Mouse (Mus musculus): ENCODE results near the gene Pum1. TPM values are rescaled to one million over a fixed set of nuclear protein-coding genes. Genes with fewer than 3 reads are reported as not detected.

The Pum1 gene
- polyA plus RNA-seq, 1 experiment from 2014 or later = 120 TPM

DNA sequence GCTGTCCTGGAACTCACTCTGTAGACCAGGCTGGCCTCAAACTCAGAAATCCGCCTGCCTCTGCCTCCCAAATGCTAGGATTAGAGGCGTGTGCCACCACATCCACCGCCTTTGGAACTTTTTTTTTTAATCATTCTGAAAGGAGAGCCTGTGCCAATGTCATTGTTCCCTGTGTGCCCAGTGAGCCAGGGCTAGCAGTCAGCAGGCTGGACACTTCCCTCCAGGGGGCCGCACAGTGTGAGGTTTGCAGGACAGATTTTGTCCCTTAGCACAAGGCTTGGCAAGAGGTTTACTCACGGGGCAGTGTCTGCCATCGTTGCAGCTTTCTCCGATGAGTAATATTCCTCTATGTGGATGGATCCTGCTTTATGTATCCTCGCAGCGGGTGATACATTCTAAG is 143.6 kb downstream of the Pum1 start:
- Histone ChIP-seq H3K4me1 (replicated peaks) (peaks cover 80% of the 10 kb centered on the region), H3K36me3 (0 out of 2 replicates have a peak, but pooled peaks cover 5% of the 10 kb centered on the region), H3K4me3 (replicated peaks) (no peak overlapping the region), H3K27me3 (no peaks in the 10 kb centered on the region), H3K9ac (replicated peaks) (no peak overlapping the region), H3K27ac (0 out of 2 replicates have a peak overlapping the region, but pooled peaks have one; percentile 11), H3K4me2 (replicated peaks) (no peak overlapping the region), H3K9me3 (no peaks in the 10 kb centered on the region)
- ATAC-seq = no peak
- WGBS = 92% methylated on average over 9 of the region's 9 CpGs

DNA sequence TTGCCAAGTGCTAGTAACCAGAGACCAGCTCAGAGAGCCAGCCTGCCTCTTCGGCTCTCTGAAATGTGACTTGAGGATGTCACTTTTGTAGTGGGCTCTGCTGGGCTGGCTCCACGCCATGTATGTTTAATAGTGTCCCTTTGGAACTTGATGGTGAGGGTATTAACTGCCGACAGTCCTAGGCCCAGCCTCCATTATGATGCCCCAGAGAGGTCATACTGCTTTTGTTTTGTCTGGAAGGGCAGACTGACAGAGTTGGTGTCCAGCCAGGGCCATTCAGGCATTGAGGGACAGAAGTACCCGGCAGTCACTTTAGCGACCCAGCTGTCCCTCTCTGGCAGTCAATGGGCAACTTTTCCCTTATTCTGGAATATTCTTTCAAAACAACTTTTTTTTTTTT is 146.7 kb downstream of the Pum1 start:
- WGBS = 25% methylated on average over 5 of the region's 5 CpGs
- H3K9ac ChIP-seq (replicated peaks) = no peak overlapping the region
- H3K27me3 ChIP-seq = no peaks in the 10 kb centered on the region
- H3K36me3 ChIP-seq = no peaks in the 10 kb centered on the region
- 0 out of 2 replicates have a peak overlapping the region, but pooled peaks have one; percentile 1 for H3K27ac ChIP-seq
- H3K4me2 ChIP-seq (replicated peaks) = no peak overlapping the region
- no peak overlapping the region for H3K4me3 ChIP-seq (replicated peaks)
- no peak for ATAC-seq
- peaks cover 80% of the 10 kb centered on the region for H3K4me1 ChIP-seq (replicated peaks)
- H3K9me3 ChIP-seq = no peaks in the 10 kb centered on the region

- no peak overlapping the region for H3K27ac ChIP-seq
- no peaks in the 10 kb centered on the region for H3K27me3 ChIP-seq
- ATAC-seq = no peak
- H3K9me3 ChIP-seq = no peaks in the 10 kb centered on the region
- H3K36me3 ChIP-seq = no peaks in the 10 kb centered on the region
- H3K9ac ChIP-seq (replicated peaks) = no peak overlapping the region
- H3K4me1 ChIP-seq (replicated peaks) = peaks cover 80% of the 10 kb centered on the region
- no peak overlapping the region for H3K4me3 ChIP-seq (replicated peaks)
- 24% methylated on average over 3 of the region's 3 CpGs for WGBS
- no peak overlapping the region for H3K4me2 ChIP-seq (replicated peaks)
These were observed 147.7 kb downstream of the Pum1 start for GRCm38 (mm10) chr4:130810845-130811244.

- Histone ChIP-seq H3K4me3 (replicated peaks) (no peak overlapping the region), H3K4me2 (replicated peaks) (peak overlapping the region; percentile 19), H3K9me3 (no peaks in the 10 kb centered on the region), H3K9ac (replicated peaks) (no peak overlapping the region), H3K4me1 (replicated peaks) (peaks cover 78% of the 10 kb centered on the region), H3K36me3 (no peaks in the 10 kb centered on the region), H3K27ac (peak overlapping the region; percentile 53; the same call in 1 of the 2 replicates), H3K27me3 (no peaks in the 10 kb centered on the region)
- 30% methylated on average over 7 of the region's 7 CpGs for WGBS
- no peak for ATAC-seq
These were observed 148.3 kb downstream of the Pum1 start for GRCm38 (mm10) chr4:130811385-130811784.

DNA sequence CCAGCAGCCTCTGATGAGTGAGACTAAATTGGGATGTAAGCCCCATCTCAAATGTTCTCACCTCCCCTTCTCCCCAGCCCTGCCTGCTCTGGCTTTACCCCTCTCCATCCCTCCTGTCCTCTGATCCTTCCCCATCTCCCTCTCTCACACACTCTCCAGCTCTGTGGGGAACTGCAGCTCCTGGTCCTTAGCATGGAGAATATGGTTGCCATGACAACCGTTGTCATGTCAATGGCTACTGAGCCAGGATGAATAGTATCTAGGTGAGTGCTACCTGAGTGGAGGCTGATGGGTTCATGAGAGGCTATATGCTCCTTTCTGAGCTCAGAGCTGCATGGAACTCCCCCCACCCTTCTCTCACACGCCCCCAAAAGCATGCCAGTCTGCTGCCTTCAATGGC is 150.8 kb downstream of the Pum1 start:
- no peaks in the 10 kb centered on the region for H3K9me3 ChIP-seq
- peak overlapping the region; percentile 56; the same call in 1 of the 2 replicates for H3K9ac ChIP-seq (replicated peaks)
- peak overlapping the region; percentile 42 for H3K4me2 ChIP-seq (replicated peaks)
- WGBS = 41% methylated on average over 2 of the region's 2 CpGs
- peak overlapping the region; percentile 91 for H3K27ac ChIP-seq
- peaks cover 66% of the 10 kb centered on the region for H3K4me1 ChIP-seq (replicated peaks)
- peak; percentile 91 for ATAC-seq
- peaks cover 9% of the 10 kb centered on the region for H3K36me3 ChIP-seq
- H3K27me3 ChIP-seq = no peaks in the 10 kb centered on the region
- H3K4me3 ChIP-seq (replicated peaks) = no peak overlapping the region

- peaks cover 58% of the 10 kb centered on the region for H3K4me1 ChIP-seq (replicated peaks)
- H3K27me3 ChIP-seq = no peaks in the 10 kb centered on the region
- peak overlapping the region; percentile 42; the same call in 1 of the 2 replicates for H3K4me2 ChIP-seq (replicated peaks)
- no peak for ATAC-seq
- no peaks in the 10 kb centered on the region for H3K9me3 ChIP-seq
- no peak overlapping the region for H3K4me3 ChIP-seq (replicated peaks)
- peak overlapping the region; percentile 36 for H3K9ac ChIP-seq (replicated peaks)
- H3K36me3 ChIP-seq = peaks cover 11% of the 10 kb centered on the region
- peak overlapping the region; percentile 91 for H3K27ac ChIP-seq
- WGBS = 52% methylated on average over 8 of the region's 8 CpGs
These were observed 151.7 kb downstream of the Pum1 start for GRCm38 (mm10) chr4:130814742-130815330.

- no peak overlapping the region for H3K4me2 ChIP-seq (replicated peaks)
- no peak overlapping the region for H3K9ac ChIP-seq (replicated peaks)
- H3K36me3 ChIP-seq = peaks cover 11% of the 10 kb centered on the region
- no peak for ATAC-seq
- no peaks in the 10 kb centered on the region for H3K9me3 ChIP-seq
- H3K4me1 ChIP-seq (replicated peaks) = peaks cover 52% of the 10 kb centered on the region
- WGBS = 88% methylated on average over 8 of the region's 8 CpGs
- H3K27me3 ChIP-seq = no peaks in the 10 kb centered on the region
- peak overlapping the region; percentile 14 for H3K27ac ChIP-seq
- H3K4me3 ChIP-seq (replicated peaks) = no peak overlapping the region
These were observed 152.7 kb downstream of the Pum1 start for GRCm38 (mm10) chr4:130815860-130816259.

- peaks cover 12% of the 10 kb centered on the region for H3K4me1 ChIP-seq (replicated peaks)
- H3K36me3 ChIP-seq = peaks cover 44% of the 10 kb centered on the region
- no peak overlapping the region for H3K4me2 ChIP-seq (replicated peaks)
- no peak overlapping the region for H3K27ac ChIP-seq
- H3K27me3 ChIP-seq = no peaks in the 10 kb centered on the region
- H3K9me3 ChIP-seq = no peaks in the 10 kb centered on the region
- H3K4me3 ChIP-seq (replicated peaks) = no peak overlapping the region
- no peak overlapping the region for H3K9ac ChIP-seq (replicated peaks)
- WGBS = 92% methylated on average over 3 of the region's 3 CpGs
- no peak for ATAC-seq
These were observed 156.7 kb downstream of the Pum1 start for GRCm38 (mm10) chr4:130819806-130820205.

GRCm38 (mm10) chr4:130820594-130821255 is 157.6 kb downstream of the Pum1 start:
- Histone ChIP-seq H3K27me3 (no peaks in the 10 kb centered on the region), H3K27ac (no peak overlapping the region), H3K4me2 (replicated peaks) (no peak overlapping the region), H3K36me3 (peaks cover 50% of the 10 kb centered on the region), H3K4me3 (replicated peaks) (no peak overlapping the region), H3K4me1 (replicated peaks) (peaks cover 3% of the 10 kb centered on the region), H3K9me3 (no peaks in the 10 kb centered on the region), H3K9ac (replicated peaks) (no peak overlapping the region)
- WGBS = 85% methylated on average over 7 of the region's 7 CpGs
- ATAC-seq = no peak

DNA sequence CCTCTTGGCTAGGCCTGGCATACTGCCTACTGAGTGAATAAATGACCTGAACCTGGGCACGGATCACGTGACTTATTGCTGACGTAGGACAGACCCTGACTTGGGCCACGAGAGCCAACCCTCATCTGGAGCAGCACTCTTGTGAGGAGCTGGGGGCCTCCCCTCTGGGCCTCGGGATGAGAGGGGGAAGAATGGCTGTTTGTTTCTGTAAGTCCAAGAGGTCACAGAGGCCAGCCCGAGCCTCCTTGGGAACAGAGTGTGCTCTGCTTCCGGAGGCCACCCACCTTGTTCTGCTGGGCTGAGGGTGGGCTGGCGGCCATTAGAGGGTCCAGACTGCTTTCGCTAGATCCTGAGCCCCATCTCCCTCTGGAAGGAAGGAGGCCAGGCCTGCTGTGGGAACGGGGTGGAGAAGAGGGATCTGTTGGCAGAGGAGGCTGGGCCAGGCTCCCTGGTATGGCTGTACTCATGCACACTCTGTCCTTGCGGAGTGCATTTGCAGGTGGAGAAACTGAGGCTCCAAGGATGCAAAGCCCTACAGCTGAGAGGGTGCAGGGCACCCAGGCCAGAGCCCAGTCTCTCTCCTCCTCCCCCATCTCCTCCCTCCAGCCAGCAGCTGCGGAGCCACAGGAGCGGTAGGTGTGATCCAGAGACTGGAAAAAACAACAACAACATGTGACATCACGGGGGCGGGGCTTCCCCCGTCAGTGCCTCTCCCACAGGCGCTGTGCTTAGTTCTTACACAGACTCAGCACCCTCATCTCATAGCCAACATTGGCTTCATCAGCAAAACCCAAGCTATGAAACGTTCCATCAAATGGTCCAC is 165.9 kb downstream of the Pum1 start:
- Histone ChIP-seq H3K27me3 (no peaks in the 10 kb centered on the region), H3K4me3 (replicated peaks) (no peak overlapping the region), H3K27ac (0 out of 2 replicates have a peak overlapping the region, but pooled peaks have one; percentile 1), H3K4me1 (replicated peaks) (peaks cover 10% of the 10 kb centered on the region), H3K9ac (replicated peaks) (no peak overlapping the region), H3K9me3 (no peaks in the 10 kb centered on the region), H3K4me2 (replicated peaks) (no peak overlapping the region), H3K36me3 (peaks cover 17% of the 10 kb centered on the region)
- peak; percentile 49 for ATAC-seq
- WGBS = 8% methylated on average over 18 of the region's 18 CpGs

All from midbrain, embryonic 13.5 days (tissue).